ENCODE assay signal across 8 mouse cellular contexts in the genomic region with DNA sequence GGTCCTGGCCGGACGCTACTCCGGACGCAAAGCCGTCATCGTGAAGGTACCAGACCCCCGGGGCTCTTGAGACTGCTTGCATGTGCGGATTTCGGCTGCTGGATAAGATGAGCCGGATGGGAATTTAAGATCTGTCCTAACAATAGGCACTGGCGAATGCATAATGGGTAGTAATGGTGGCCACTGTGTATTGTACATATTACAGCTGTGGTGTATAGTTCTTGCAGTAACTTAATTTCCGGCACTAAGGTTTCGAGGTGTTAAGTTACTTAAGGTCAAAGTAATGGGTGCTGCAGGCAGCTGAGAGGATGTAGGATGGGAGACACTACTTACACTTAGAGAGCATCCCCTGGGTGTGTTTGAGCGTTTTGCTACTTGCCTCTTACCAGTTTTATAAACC. TPM values are rescaled to one million over a fixed set of nuclear protein-coding genes. Genes with fewer than 3 reads are reported as not detected.
A peak's percentile ranks its signal among the peaks of the same experiment; 100 is the strongest.
DNase-seq lines count a peak whose midpoint lies in the region; ATAC-seq and TF ChIP-seq lines count a peak whose summit lies in the region.

No protein-coding gene starts in this region.

- peak overlapping the region; percentile 95 for H3K27ac ChIP-seq in layer of hippocampus, adult 2 months
- peak overlapping the region; percentile 36 for H3K27ac ChIP-seq in brown adipose tissue, adult 24 weeks (replicated peaks; ENCODE audit: low read depth, low read length)
- H3K27ac ChIP-seq in hindbrain, postnatal 0 days, result peak overlapping the region; percentile 95

- peaks cover 28% of the 10 kb centered on the region for H3K79me2 ChIP-seq in myocyte (ENCODE audit: control insufficient read depth, insufficient read depth)

- H3K4me3 ChIP-seq in layer of hippocampus, adult 2 months, result peak overlapping the region; percentile 71
- H3K4me3 ChIP-seq in brown adipose tissue, adult 24 weeks (ENCODE audit: insufficient read depth, low read depth, low read length), result peak overlapping the region; percentile 66
- peak overlapping the region; percentile 79 for H3K4me3 ChIP-seq in hindbrain, postnatal 0 days (ENCODE audit: low read length)
- H3K4me3 ChIP-seq in myocyte, result peak overlapping the region; percentile 97

- no peaks in the 10 kb centered on the region for H3K27me3 ChIP-seq in hindbrain, postnatal 0 days (ENCODE audit: insufficient read depth, low read length)
- no peaks in the 10 kb centered on the region for H3K27me3 ChIP-seq in myocyte (ENCODE audit: control insufficient read depth, insufficient read depth, insufficient read length)

- H3K9ac ChIP-seq in hindbrain, postnatal 0 days (replicated peaks; ENCODE audit: low read length), result peak overlapping the region; percentile 95

- H3K4me1 ChIP-seq in brown adipose tissue, adult 24 weeks (ENCODE audit: control insufficient read depth, insufficient read depth, insufficient read length, low read length), result peaks cover 5% of the 10 kb centered on the region; the same call in 1 of the 2 replicates
- H3K4me1 ChIP-seq in hindbrain, postnatal 0 days (ENCODE audit: insufficient read depth, low read length), result no peaks in the 10 kb centered on the region

- no peak for TF ChIP-seq POLR2A in myocyte (IDR thresholded peaks at IDR 0.05; ENCODE audit: insufficient read length, low read depth)

- H3K4me2 ChIP-seq in hindbrain, postnatal 0 days (ENCODE audit: low read depth, low read length), result peak overlapping the region; percentile 85
- H3K4me2 ChIP-seq in myocyte (ENCODE audit: low read depth), result peak overlapping the region; percentile 99

- DNase-seq in layer of hippocampus, adult 2 months (ENCODE audit: low spot score in 2 of 2), result no peak
- DNase-seq in layer of hippocampus, postnatal 25 days (ENCODE audit: extremely low spot score in 1 of 2, low spot score in 1 of 2), result no peak
- peak; percentile 51 for DNase-seq in hindbrain, postnatal 0 days (ENCODE audit: low spot score)
- DNase-seq in right cerebral cortex, postnatal 4 days, result no peak
- DNase-seq in left cerebral cortex, adult 11 months (ENCODE audit: low spot score), result no peak

- H3K9me3 ChIP-seq in hindbrain, postnatal 0 days (ENCODE audit: low read length), result no peaks in the 10 kb centered on the region

- TF ChIP-seq CTCF in layer of hippocampus, adult 2 months (conservative IDR thresholded peaks at IDR 0.05), result no peak
- no peak for TF ChIP-seq CTCF in hindbrain, postnatal 0 days (IDR thresholded peaks at IDR 0.05; ENCODE audit: low read depth)

- peak overlapping the region; percentile 7 for H3ac ChIP-seq in myocyte (ENCODE audit: control insufficient read depth, insufficient read length)

- ATAC-seq in hindbrain, postnatal 0 days, result no peak
- no peak for ATAC-seq in inflammation-experienced regulatory T-cells, adult 6 months

- H3K36me3 ChIP-seq in hindbrain, postnatal 0 days (ENCODE audit: insufficient read depth, low read length), result peaks cover 18% of the 10 kb centered on the region
- H3K36me3 ChIP-seq in myocyte (ENCODE audit: control insufficient read depth, insufficient read depth), result peaks cover 34% of the 10 kb centered on the region

- WGBS in hindbrain, postnatal 0 days, result 0% methylated on average over 14 of the region's 14 CpGs

TF ChIP-seq in myocyte, 11 proteins besides CTCF, POLR2A, EP300 and RAD21:
- TF ChIP-seq MYOG (IDR thresholded peaks at IDR 0.05; ENCODE audit: control insufficient read depth in 1 of 3, insufficient read depth in 1 of 3, insufficient read length in 2 of 3, low read depth in 2 of 3), result no peak
- TF ChIP-seq SRF (IDR thresholded peaks at IDR 0.05; ENCODE audit: control insufficient read depth, insufficient read length, low read depth), result no peak
- no peak for TF ChIP-seq POLR2AphosphoS2 (IDR thresholded peaks at IDR 0.05; ENCODE audit: insufficient read length, low read depth)
- TF ChIP-seq MAX (IDR thresholded peaks at IDR 0.05; ENCODE audit: low read depth), result no peak
- TF ChIP-seq REST (IDR thresholded peaks at IDR 0.05; ENCODE audit: insufficient read depth, insufficient read length), result no peak
- no peak for TF ChIP-seq TCF12 (IDR thresholded peaks at IDR 0.05; ENCODE audit: insufficient read depth, poor library complexity, severe bottlenecking)
- no peak for TF ChIP-seq E2F4 (IDR thresholded peaks at IDR 0.05; ENCODE audit: insufficient read depth)
TF ChIP-seq in myocyte: peak in this region for 0.

RNA-seq across cellular contexts. Expression of gene Rpl27, which starts 0.7 kb away (rescaled TPM):
- total RNA-seq in layer of hippocampus, adult 2 months (2021), result 10 to 100 TPM; 31.6 to 32.9 TPM
- 10 to 100 TPM; 50.0 to 52.5 TPM for total RNA-seq in layer of hippocampus, postnatal 25 days (2021)
- 376 and 386 TPM in 2 replicates for polyA plus RNA-seq in brown adipose tissue, adult 24 weeks (2012; ENCODE audit: insufficient read depth, insufficient read length, missing spikeins)
- total RNA-seq in hindbrain, postnatal 0 days (2014; rRNA removed), result 535 and 538 TPM in 2 replicates
- polyA plus RNA-seq in hindbrain, postnatal 0 days (2015; fragmentation: Nextera tagmentation; extraction: Ambion mirVana), result 276 and 282 TPM in 2 replicates
- polyA plus RNA-seq in myocyte (2012; fragmentation: generic; extraction: Trizol), result 2,022 TPM
- 100 to 1,000 TPM; 523 to 733 (median 603) TPM for polyA plus RNA-seq in inflammation-experienced regulatory T-cells, adult 6 months (2017; shearing (Covaris generic))

RNA-seq across cellular contexts. Expression of gene Ifi35, which starts 5.4 kb away (rescaled TPM):
- 1 to 10 TPM; 2.4 to 3.5 TPM for total RNA-seq in layer of hippocampus, adult 2 months (2021)
- total RNA-seq in layer of hippocampus, postnatal 25 days (2021), result 1 to 10 TPM; 1.9 to 2.2 TPM
- 14.8 and 19.7 TPM in 2 replicates for polyA plus RNA-seq in brown adipose tissue, adult 24 weeks (2012; ENCODE audit: insufficient read depth, insufficient read length, missing spikeins)
- 3.9 and 4.2 TPM in 2 replicates for total RNA-seq in hindbrain, postnatal 0 days (2014; rRNA removed)
- polyA plus RNA-seq in hindbrain, postnatal 0 days (2015; fragmentation: Nextera tagmentation; extraction: Ambion mirVana), result 5.3 and 5.8 TPM in 2 replicates
- 24.8 TPM for polyA plus RNA-seq in myocyte (2012; fragmentation: generic; extraction: Trizol)
- polyA plus RNA-seq in inflammation-experienced regulatory T-cells, adult 6 months (2017; shearing (Covaris generic)), result 100 to 1,000 TPM; 143 to 171 (median 153) TPM

RNA-seq across cellular contexts. Expression of gene Ptges3l, which starts 17.6 kb away (rescaled TPM):
- 1 to 10 TPM in 1 of 2 experiments, under 1 TPM in 1; 0.71 to 2.0 TPM for total RNA-seq in layer of hippocampus, adult 2 months (2021)
- 1 to 10 TPM; 1.3 to 1.4 TPM for total RNA-seq in layer of hippocampus, postnatal 25 days (2021)
- 3.8 and 4.2 TPM in 2 replicates for polyA plus RNA-seq in brown adipose tissue, adult 24 weeks (2012; ENCODE audit: insufficient read depth, insufficient read length, missing spikeins)
- total RNA-seq in hindbrain, postnatal 0 days (2014; rRNA removed), result 0.31 and 0.58 TPM in 2 replicates
- polyA plus RNA-seq in hindbrain, postnatal 0 days (2015; fragmentation: Nextera tagmentation; extraction: Ambion mirVana), result 3.8 and 4.6 TPM in 2 replicates
- 58.8 TPM for polyA plus RNA-seq in myocyte (2012; fragmentation: generic; extraction: Trizol)
- polyA plus RNA-seq in inflammation-experienced regulatory T-cells, adult 6 months (2017; shearing (Covaris generic)), result 1 to 10 TPM; 1.6 to 2.2 (median 2.1) TPM

RNA-seq across cellular contexts. Expression of gene Rundc1, which starts 17.9 kb away (rescaled TPM):
- total RNA-seq in layer of hippocampus, adult 2 months (2021), result 10 to 100 TPM; 31.9 to 33.5 TPM
- 10 to 100 TPM; 30.7 to 33.2 TPM for total RNA-seq in layer of hippocampus, postnatal 25 days (2021)
- polyA plus RNA-seq in brown adipose tissue, adult 24 weeks (2012; ENCODE audit: insufficient read depth, insufficient read length, missing spikeins), result 5.6 and 5.8 TPM in 2 replicates
- total RNA-seq in hindbrain, postnatal 0 days (2014; rRNA removed), result 11.6 and 12.4 TPM in 2 replicates
- polyA plus RNA-seq in hindbrain, postnatal 0 days (2015; fragmentation: Nextera tagmentation; extraction: Ambion mirVana), result 21.4 and 22.7 TPM in 2 replicates
- 13.6 TPM for polyA plus RNA-seq in myocyte (2012; fragmentation: generic; extraction: Trizol)
- 1 to 10 TPM; 6.7 to 7.2 (median 6.9) TPM for polyA plus RNA-seq in inflammation-experienced regulatory T-cells, adult 6 months (2017; shearing (Covaris generic))

RNA-seq across cellular contexts. Expression of gene Gm27029, which starts 18.2 kb away (rescaled TPM):
- 1 to 10 TPM; 6.7 to 7.4 TPM for total RNA-seq in layer of hippocampus, adult 2 months (2021)
- total RNA-seq in layer of hippocampus, postnatal 25 days (2021), result 1 to 10 TPM; 4.5 to 6.5 TPM
- polyA plus RNA-seq in brown adipose tissue, adult 24 weeks (2012; ENCODE audit: insufficient read depth, insufficient read length, missing spikeins), result 7.1 and 9.8 TPM in 2 replicates
- total RNA-seq in hindbrain, postnatal 0 days (2014; rRNA removed), result 2.2 TPM in 1 of 2 replicates, not detected in the other
- 4.7 and 6.4 TPM in 2 replicates for polyA plus RNA-seq in hindbrain, postnatal 0 days (2015; fragmentation: Nextera tagmentation; extraction: Ambion mirVana)
- 3.8 TPM for polyA plus RNA-seq in myocyte (2012; fragmentation: generic; extraction: Trizol)
- polyA plus RNA-seq in inflammation-experienced regulatory T-cells, adult 6 months (2017; shearing (Covaris generic)), result 1 to 10 TPM in 1 of 3 experiments, under 1 TPM in 2; 0.46 to 1.3 (median 0.57) TPM

Comparison
In these comparisons a context has a peak if more than half of its experiments do, and no peak if none do; other contexts are left out.
1. H3K27ac ChIP-seq: peak in every context shown above with its lines; median percentile 95 in layer of hippocampus, adult 2 months; 95 in hindbrain, postnatal 0 days; 36 in brown adipose tissue, adult 24 weeks.
2. RNA of gene Ptges3l, which starts 17.6 kb away (polyA plus RNA-seq): 58.8 TPM in myocyte (single experiment); 3.8 to 4.2 TPM in brown adipose tissue, adult 24 weeks, 3.8 to 4.6 TPM in hindbrain, postnatal 0 days and 1.6 to 2.2 TPM in inflammation-experienced regulatory T-cells, adult 6 months; every median in the first group is over 10 times any median in the second.
3. Peak in every context shown above with its lines, with median percentiles within 50 percentile points of each other: H3K4me3 ChIP-seq.